Mouse (Mus musculus) natural killer cell, adult 2 months (primary cell): ENCODE measurements at regions not wholly inside any gene's neighbourhood (a gene's known extent, or its start where the extent isn't known, plus 50 kb on each side); places are given as distances from the start of the nearest gene placed in this dataset.

Experiments
- DNase-seq, 2 experiments: peaks; one replicate each; pipeline ENCODE4 v3.0.0; 2022; ENCODE audit warnings: low spot score in 2 of 2

- DNase-seq, result no peak
Measured at GRCm38 (mm10) chr14:58816540-58816876, 326.2 kb downstream of the 1700129C05Rik start.

DNA sequence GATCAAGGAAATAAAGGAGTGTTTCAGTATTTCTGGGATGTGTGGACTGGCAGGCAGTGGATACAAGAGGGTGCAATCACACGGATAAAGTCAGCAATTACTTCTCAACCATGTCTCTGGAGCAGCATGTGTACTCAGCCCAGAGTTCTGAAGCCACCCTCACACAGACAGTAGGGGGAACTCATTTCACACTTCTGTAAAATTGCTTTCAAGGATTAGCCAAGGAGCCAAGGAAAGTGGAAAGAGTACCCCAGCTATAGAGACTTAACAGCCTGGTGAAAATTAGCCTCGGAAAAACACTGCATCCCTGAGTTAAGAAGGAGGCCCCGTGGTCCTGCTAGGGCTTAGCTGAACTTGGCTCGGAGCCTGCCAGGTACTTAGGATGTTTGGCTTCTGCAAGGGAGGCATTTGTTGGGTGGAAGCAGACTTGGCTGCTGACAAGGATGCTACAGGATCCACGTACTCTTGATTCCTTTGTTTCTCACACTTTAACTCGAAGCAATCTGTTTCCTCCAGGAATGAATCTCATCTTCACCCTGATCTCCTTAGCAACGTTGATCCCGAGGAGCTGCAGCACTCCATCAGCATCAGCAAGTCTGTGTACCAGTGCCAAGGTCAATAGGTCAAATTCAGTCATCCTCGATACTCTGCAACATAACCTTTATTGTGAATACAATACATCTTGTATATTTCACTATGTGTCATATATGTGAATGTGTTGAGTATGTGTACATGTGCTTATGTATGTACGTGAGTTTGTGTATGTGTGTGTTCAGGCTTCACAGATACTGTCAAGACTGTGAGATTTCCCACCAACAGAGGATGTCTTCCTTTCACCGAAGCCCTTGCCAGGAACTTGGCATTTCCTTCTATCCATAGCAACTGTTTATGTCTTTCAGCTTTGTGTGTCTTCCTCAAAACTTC, 326.8 kb downstream of the 1700129C05Rik start:
- no peak for DNase-seq

DNA sequence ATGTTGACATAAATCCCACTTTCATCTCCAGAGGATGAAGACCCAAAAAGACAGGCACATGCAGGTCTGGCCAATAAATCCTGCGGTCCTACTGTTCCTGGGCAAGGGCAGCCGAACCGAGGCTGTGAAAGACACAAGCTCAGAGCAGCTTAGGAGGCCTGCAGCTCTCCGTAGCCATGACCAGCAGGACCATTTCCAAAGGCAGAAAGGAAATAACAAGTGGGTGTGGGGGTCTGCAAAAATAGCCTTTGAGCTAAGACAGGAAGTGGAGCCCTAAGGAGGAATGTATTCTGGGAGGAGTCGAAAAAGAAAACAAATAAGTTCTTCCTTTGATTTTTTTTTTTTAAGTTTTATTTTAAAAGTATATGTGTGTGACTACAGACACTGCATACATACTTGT, 330.1 kb downstream of the 1700129C05Rik start:
- no peak for DNase-seq

DNA sequence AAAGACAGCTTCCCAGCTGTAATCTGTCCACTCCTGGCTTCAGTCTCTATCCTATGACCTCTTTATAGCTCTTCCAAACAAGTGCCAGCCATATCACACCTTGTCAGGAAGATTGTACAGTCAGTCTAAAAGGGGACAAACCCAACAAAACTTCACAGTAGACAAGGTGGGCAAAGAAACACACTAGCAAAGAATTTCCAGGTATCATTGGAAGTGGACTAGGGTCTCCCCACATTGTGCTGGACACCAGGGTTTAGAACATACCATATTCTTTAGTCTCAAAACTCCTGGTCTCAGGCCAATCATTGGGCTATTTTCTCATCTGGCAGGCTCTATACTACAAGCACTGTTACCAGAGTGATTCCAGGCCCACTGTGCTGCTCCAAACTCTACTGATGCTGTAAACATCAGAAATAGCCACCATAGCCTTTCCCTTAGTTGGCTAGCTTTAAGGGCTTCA, 341.3 kb downstream of the 1700129C05Rik start:
- DNase-seq, result no peak

- DNase-seq, result no peak
Measured at GRCm38 (mm10) chr14:58788190-58788945, 354.3 kb downstream of the 1700129C05Rik start.

DNA sequence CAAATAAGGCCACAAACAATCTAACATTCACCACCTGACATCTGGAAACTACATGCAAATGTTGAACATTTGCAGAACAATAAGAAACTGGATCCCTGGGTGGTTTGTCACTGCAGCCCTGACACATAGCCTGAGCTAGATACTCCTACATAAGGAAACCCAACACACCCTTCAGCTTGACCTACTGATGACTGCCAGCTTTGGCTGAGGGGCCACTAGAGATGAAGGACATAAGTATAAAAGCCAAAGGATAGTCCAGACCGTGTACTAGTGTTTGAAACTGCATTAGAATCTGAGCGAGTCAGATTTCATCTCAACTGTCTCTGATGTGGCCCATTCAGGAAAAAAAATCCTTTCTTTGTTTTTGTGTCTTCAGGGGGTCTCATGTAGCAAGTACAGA, 355.1 kb downstream of the 1700129C05Rik start:
- no peak for DNase-seq

DNA sequence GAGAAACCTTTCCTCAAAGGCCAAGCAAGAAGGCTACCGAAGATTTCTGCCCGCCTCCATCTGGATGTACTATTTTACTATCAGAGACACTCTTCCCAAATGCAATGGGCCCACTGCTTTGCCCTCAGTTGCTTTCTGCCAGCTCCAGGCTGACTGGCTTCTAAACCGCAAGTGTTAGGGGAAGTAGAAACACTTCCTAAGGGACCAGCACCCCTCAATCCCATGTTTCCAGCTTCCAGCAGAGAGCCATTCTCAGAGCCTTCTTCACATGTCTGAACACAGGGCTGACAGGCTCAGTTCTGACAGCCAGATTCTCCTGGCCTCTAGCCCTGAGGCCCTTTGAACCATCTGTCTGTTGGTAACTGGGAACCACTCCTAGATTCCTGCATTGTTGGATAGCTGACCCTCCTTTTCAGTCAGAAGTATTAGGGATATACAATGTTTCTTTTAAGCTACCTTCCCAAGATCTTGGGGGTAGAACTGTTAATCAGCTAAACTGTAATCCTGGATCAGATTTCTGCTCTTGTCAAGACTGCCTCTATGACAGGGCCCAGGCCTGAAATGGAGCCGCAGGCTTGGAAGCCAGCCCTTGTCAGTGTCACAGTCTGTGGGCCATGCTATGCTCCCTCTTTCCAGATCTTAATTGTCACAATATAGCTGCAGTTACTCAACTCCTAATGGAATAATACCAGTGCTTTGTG, 355.8 kb downstream of the 1700129C05Rik start:
- no peak for DNase-seq

GRCm38 (mm10) chr14:58783201-58783600, 359.5 kb downstream of the 1700129C05Rik start:
- no peak for DNase-seq

GRCm38 (mm10) chr14:58780306-58780705, 362.4 kb downstream of the 1700129C05Rik start:
- no peak for DNase-seq

DNA sequence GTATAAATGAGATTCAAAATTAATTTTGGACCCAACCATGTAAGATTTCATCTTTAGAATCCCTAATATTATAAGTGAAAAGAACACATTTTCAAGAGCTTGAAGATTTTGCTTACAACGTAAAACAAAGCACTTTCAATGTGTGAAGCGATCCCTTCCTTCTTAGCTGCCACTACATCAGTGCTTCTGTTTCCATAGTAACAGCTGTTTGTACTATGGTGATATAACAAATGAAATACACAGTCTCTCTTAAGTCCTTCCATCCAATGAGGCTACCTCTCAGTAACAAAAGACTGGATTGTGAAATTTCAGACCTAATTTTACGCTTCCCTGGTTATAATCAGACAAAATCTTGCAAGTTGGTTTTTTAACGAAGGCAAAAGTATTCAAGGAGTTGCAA, 364.0 kb downstream of the 1700129C05Rik start:
- no peak for DNase-seq

GRCm38 (mm10) chr14:58761291-58761690, 381.4 kb downstream of the 1700129C05Rik start:
- DNase-seq, result no peak

DNA sequence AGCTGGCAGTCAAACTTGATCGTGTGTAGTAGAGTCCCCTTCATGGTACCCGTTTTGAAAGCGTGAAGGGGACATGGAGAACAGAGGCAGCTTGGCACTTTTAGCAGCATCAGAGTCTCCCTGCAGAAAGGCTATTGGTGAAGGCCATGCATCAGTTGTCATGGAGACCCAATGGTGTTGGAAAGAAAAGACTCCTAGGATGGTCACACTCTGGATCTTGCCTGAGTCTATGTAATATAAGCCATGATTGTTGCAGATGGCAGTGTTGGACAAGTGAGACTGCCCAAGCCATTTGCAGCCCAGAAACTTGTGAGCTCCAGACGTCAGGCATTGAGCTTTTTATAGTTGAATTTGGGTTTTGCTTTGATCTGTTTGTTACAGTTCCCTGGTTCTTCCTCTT, 382.9 kb downstream of the 1700129C05Rik start:
- no peak for DNase-seq

GRCm38 (mm10) chr14:58753781-58754180, 388.9 kb downstream of the 1700129C05Rik start:
- DNase-seq, result no peak

DNA sequence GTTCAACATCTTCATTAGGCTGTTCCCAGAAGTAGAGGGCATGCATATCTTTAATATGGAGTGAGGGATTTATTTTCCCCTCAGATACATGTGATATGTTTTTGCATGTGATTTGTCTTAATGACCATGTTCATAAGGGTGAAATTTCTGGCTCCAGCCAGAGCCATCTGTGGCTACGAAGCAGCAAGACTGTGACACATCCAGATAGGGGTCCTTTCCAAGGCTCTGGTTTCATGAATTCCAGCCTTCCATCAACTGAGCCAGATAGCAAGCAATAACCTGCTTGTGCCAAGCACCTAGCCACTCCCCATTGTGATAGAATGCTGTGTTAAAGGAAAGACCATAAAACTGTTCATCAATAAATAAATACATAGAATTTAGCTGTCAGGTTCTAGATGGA, 389.6 kb downstream of the 1700129C05Rik start:
- no peak for DNase-seq

GRCm38 (mm10) chr14:58726418-58726817, 416.3 kb downstream of the 1700129C05Rik start:
- DNase-seq, result no peak

DNA sequence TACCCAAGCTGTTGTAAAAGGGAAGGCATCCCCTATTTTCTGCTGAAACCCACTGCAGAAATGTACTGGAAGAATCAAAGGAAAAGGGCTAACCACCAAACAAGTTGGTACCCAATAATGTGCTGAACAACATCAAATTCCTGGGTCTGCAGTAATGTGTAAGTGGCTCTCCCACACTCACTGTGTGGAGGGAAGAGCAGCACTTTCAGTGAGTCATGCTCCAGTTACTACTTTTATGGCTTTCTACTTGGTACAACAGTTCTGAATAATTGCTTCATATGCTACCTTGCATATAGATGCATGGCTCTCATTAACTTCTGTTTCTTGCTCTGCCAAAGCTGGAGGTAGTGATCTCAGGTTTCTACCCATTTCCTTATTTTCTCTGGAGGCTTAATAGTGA, 427.8 kb downstream of the 1700129C05Rik start:
- DNase-seq, result no peak

- DNase-seq, result no peak
Measured at GRCm38 (mm10) chr14:58709861-58710260, 432.8 kb downstream of the 1700129C05Rik start.

GRCm38 (mm10) chr14:58709281-58709680, 433.4 kb downstream of the 1700129C05Rik start:
- DNase-seq, result no peak

GRCm38 (mm10) chr14:58701765-58702164, 440.9 kb downstream of the 1700129C05Rik start:
- DNase-seq, result no peak

GRCm38 (mm10) chr14:58691129-58691828, 451.4 kb downstream of the 1700129C05Rik start:
- no peak for DNase-seq

DNA sequence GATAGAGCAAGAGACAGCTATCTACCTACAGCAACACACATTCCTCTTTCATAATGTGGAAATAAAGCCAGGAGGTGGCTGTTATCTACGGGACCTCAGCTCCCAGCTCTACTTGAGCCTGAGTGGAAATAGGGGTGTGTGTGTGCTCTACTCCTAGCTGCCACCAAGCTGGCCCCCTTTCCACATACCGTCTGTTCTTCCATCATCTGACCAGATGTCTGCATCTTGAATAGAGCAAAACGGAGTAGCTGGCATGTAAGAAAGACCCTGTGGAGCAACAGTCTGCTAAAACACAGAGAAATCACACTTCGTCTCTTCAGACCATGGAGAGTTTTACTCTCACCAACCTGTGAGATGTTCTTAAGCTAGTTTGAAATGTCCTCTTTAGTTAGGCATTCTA, 454.9 kb downstream of the 1700129C05Rik start:
- no peak for DNase-seq

GRCm38 (mm10) chr14:58678781-58679180, 463.9 kb downstream of the 1700129C05Rik start:
- no peak for DNase-seq
